Mouse (Mus musculus) kidney, postnatal 4 days (tissue): ENCODE data around the gene Mpnd.
A peak's percentile ranks its signal among the peaks of the same experiment; 100 is the strongest.

Experiments used
- DNase-seq, 2 experiments: peaks; one replicate each; pipeline ENCODE4 v3.0.0; 2021; ENCODE audit warnings: mixed read lengths in 2 of 2

The Mpnd gene

GRCm38 (mm10) chr17:56020400-56021084 lies 15.0 kb downstream of the Mpnd start:
- DNase-seq: no peak

- no peak for DNase-seq
Observed at GRCm38 (mm10) chr17:56021161-56021910, 15.8 kb downstream of the Mpnd start.

- no peak for DNase-seq
Observed at GRCm38 (mm10) chr17:56022131-56022988, 16.8 kb downstream of the Mpnd start.

GRCm38 (mm10) chr17:56022989-56023290 lies 17.4 kb downstream of the Mpnd start:
- no peak for DNase-seq

- DNase-seq: no peak
Observed at GRCm38 (mm10) chr17:56023386-56023785, 17.9 kb downstream of the Mpnd start.

GRCm38 (mm10) chr17:56024476-56024875 lies 19.0 kb downstream of the Mpnd start:
- no peak for DNase-seq

GRCm38 (mm10) chr17:56024931-56025330 lies 19.4 kb downstream of the Mpnd start:
- DNase-seq: no peak

- DNase-seq: no peak
Observed at GRCm38 (mm10) chr17:56026303-56026702, 20.8 kb downstream of the Mpnd start.

- DNase-seq: no peak
Observed at GRCm38 (mm10) chr17:56026881-56027280, 21.4 kb downstream of the Mpnd start.

- no peak for DNase-seq
Observed at GRCm38 (mm10) chr17:56027801-56028441, 22.4 kb downstream of the Mpnd start.

- DNase-seq: no peak
Observed at GRCm38 (mm10) chr17:56030238-56030870, 24.8 kb downstream of the Mpnd start.

- peak; percentile 54 to 75 for DNase-seq
Observed at GRCm38 (mm10) chr17:56030919-56031318, 25.4 kb downstream of the Mpnd start.

- no peak for DNase-seq
Observed at GRCm38 (mm10) chr17:56031431-56031830, 25.9 kb downstream of the Mpnd start.

- peak in 1 of 2 experiments; percentile 51 for DNase-seq
Observed at GRCm38 (mm10) chr17:56032127-56032733, 26.7 kb downstream of the Mpnd start.

- no peak for DNase-seq
Observed at GRCm38 (mm10) chr17:56032831-56033230, 27.3 kb downstream of the Mpnd start.

- no peak for DNase-seq
Observed at GRCm38 (mm10) chr17:56034040-56034725, 28.7 kb downstream of the Mpnd start.

- DNase-seq: no peak
Observed at GRCm38 (mm10) chr17:56034726-56035100, 29.2 kb downstream of the Mpnd start.

- DNase-seq: no peak
Observed at GRCm38 (mm10) chr17:56035216-56035615, 29.7 kb downstream of the Mpnd start.

GRCm38 (mm10) chr17:56036176-56036900 lies 30.8 kb downstream of the Mpnd start, which contains the start of gene Sh3gl1:
Gene Sh3gl1, minus strand, starts transcription at chr17:56036635.
- peak; percentile 99 for DNase-seq

- no peak for DNase-seq
Observed at GRCm38 (mm10) chr17:56036901-56037287, 31.4 kb downstream of the Mpnd start.
